Mouse (Mus musculus) urinary bladder, adult 2 months (tissue): ENCODE data around the gene Ltbp1. TPM values are rescaled to one million over a fixed set of nuclear protein-coding genes. Genes with fewer than 3 reads are reported as not detected.

Experiments
- DNase-seq: peaks from one replicate; pipeline ENCODE4 v3.0.0; 2022; ENCODE audit warnings: low spot score
- polyA plus RNA-seq: library from polyadenylated mRNA; depleted of rRNA; stranded (reverse); fragments of >200 nt; gene quantifications from 2 replicates; pipeline ENCODE4 v1.2.3, GENCODE M21; 2012

Gene Ltbp1
- polyA plus RNA-seq, 1 experiment = 26.4 TPM

GRCm38 (mm10) chr17:75172685-75173205 lies 167.4 kb downstream of the Ltbp1 start:
- DNase-seq = no peak

DNA sequence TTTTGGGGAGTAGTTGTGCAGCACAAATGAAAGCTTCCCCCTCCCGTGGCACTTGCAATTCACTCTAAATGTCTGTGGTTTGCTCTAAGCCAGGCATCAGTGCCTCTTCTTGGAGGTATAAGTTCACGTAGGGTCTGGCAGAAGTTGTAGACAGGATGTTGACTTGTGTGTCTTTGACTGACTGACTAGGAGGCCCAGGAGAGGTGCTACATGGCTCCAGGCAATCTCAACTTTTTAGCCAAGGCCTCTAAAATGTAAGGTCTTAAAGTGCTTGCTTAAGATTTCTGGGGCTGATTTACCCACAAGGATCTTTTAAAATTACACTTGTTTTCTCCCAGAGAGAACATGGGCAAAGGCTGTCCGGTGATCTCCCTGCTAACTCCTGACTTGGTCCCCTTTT lies 169.1 kb downstream of the Ltbp1 start:
- no peak for DNase-seq

DNA sequence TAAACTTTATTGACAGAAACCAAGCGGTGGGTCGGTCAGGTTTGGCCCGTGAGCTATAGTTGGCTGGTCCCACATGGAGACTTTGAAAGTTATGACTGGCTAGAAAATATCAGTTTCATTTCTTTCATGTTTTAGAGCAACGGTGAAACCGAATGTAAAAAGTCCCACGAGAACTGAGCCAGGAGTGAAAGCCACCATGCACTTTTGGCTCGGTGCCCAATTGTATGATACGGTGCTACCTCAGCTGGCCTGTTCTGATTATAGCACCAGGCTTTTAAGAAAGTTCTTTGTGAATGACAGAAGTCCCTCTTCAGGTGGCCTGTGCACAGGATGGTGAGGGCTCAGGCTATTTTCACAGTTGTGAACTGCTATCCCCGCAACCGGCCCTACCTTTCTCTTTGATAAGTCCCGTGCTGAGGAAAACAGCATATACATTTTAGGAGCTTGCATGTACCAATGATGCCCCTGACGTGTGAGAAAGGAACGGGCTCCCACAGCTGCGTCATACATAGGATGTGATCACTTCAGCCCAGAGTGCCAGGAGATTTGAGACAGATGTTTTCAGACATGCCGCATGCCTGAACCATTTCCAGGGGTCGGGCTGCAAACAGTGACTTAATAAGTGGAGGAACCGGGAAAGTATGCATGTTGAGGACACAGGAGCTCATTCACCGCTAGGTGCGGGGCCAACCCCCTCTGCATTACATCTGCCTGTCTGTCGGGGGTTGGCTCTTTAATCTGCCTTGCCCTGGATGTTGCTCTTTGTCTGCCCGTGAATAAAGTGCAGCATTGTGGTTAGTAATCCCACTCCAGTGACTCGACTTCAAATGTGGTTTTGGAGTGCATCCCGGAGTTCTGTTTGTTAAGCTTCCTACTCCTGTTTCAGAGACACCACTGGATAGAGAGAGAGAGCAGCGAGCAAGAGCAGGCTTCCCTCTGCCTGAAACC lies 172.8 kb downstream of the Ltbp1 start:
- no peak for DNase-seq

- DNase-seq = no peak
These were observed 173.6 kb downstream of the Ltbp1 start for GRCm38 (mm10) chr17:75179001-75179400.

DNA sequence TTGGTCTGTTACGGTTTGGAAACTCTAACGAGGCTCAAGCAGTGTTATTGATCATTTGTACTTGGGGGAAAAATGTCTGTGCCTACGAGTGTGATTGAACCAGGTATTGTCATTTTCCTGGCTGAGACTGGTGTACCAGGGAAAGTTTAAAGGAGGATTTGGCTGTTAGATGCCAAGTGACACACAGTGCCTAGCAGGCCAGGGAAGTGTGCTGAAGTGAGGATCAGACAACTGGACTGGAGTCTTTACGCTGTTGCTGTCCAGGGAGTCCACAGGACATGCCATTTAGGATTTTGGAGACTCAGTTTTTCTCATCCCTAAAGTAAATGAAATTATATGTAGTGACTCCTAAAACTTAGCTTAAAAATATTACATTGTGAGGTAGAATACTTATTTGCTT lies 174.9 kb downstream of the Ltbp1 start:
- no peak for DNase-seq

DNA sequence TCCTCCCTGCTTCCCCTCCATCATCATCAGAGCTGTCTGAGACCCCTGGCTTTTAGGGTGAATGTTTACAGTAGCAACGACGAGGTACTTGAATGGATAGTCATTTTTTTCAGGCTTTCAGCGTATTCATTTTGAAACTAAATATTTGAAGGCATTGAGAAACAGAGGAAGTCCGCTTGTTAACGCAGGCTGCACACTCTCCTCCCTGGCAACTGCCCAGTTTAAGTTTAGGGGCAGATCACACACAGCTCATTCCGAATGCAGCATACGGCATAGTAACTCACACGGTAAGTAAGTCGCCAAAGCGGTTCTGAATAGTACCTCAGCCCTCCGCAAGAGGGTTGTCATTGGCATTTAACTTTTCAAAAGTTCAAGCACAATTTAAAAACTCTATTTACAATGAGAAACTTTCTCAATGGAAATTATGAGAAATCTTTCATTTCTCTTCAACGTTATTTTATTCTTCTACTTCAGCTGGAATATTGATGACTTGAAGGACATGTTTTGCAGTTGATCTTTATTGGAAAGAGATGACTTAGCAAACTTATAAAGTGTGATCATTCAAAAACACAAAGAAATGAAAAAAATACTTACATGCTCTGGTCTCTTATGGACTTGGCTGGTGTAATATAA lies 175.7 kb downstream of the Ltbp1 start:
- DNase-seq = no peak

- DNase-seq = no peak
These were observed 177.1 kb downstream of the Ltbp1 start for GRCm38 (mm10) chr17:75182319-75183001.

GRCm38 (mm10) chr17:75186732-75187509 lies 181.6 kb downstream of the Ltbp1 start:
- DNase-seq = no peak

- DNase-seq = no peak
These were observed 191.6 kb downstream of the Ltbp1 start for GRCm38 (mm10) chr17:75196952-75197351.

DNA sequence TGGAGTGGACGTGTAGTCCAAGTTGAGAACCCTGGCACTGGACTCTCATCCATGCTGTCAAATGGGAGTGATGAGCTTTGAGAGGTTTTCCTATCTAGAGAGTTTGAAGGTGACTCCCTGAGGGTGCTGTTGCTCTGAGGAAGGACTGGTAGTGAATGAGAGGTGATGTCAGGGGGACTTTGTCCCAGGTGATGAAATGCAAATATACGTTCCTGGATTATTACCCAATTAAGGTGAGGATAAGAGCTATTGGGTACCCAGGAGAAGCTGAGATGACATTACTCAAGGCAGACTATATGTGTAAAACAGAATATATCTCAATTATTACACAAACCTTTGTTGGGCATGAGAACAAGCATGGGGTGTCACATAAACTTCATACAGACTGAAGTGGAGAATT lies 193.4 kb downstream of the Ltbp1 start:
- no peak for DNase-seq

- no peak for DNase-seq
These were observed 194.3 kb downstream of the Ltbp1 start for GRCm38 (mm10) chr17:75199694-75200093.

GRCm38 (mm10) chr17:75202314-75202713 lies 196.9 kb downstream of the Ltbp1 start:
- DNase-seq = no peak

DNA sequence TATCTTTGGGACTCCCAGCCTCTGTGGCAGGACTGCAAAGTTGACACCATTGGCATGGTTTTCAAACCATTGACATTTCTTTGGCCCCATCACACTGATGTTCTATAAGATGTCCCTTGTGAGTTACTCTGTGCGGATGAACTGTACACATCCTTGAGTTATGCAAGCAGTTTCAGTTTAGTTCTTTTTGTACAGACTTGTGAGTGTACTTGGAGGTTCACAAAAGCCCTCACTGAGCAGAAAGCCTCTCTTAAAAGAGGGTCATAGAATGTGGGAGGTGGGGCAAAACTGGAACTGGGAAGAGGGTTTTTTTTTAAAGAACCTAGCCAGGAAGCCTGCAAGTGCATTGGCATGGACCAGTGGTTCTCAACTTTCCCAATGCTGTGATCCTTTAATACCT lies 198.7 kb downstream of the Ltbp1 start:
- DNase-seq = no peak

GRCm38 (mm10) chr17:75206281-75206680 lies 200.9 kb downstream of the Ltbp1 start:
- no peak for DNase-seq

DNA sequence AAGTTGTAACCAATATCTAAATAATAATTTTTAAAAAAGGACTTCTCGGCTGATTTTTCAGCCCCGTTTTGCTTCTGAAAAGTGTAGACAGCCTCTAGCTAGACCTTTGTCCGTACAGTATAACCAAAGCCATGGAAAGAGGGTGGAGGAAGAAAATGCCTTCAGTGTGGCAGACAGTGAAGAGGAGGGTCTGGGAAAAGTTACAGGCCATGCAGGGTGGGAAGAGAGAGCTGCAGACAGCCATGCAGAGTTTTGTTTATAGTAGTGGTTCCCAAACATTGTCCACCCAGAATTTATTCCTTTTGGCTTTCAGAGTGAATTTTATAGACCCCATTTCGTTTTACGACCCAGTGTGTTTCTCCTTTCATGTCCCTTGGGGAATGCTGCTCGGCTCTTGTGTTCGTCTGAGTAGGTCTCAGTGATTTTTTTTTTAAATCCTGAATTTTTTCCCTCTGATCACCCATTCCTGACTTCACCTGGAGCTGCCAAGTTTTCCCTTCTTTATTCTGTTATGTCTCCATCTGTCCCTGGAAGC lies 202.9 kb downstream of the Ltbp1 start:
- DNase-seq = no peak

DNA sequence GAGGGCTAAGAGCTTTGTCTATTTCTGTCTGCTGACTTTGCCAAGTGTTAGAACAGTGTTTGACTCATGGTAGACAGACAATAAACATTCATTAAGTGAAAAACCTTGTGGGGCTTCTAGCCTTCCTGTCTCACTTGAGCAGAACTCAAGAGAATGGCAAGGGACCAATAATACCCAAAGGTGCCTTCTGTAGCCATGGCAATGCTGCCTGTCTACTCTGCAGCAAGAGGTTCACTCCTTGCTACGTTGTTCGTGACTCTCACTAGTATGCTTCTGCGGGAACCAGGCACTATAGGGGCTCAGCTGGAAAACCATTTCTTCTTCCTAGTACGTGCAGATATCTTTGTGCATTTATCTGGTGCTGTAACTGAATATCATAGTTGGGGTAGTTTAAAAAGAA lies 205.2 kb downstream of the Ltbp1 start:
- DNase-seq = no peak

- DNase-seq = no peak
These were observed 211.0 kb downstream of the Ltbp1 start for GRCm38 (mm10) chr17:75216362-75216761.

- DNase-seq = no peak
These were observed 213.3 kb downstream of the Ltbp1 start for GRCm38 (mm10) chr17:75218700-75219099.

DNA sequence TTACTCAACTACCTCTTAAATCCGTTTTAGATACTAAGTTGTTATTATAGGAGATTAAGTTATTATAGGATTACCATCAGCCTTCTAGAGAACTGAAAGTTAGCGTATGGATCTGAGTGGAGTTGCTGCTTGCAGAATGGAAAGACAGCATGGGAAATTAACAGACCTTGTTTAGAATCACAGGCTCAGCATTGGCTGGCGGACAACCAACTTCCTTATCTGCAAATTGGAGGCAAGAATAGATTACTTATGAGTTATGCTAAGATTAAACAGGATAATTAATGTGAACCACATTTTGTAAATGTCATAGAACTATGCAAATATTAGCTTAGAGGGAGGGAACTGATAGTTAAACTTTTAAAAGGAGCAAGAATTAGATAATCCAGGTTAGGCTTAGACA lies 223.0 kb downstream of the Ltbp1 start:
- no peak for DNase-seq

DNA sequence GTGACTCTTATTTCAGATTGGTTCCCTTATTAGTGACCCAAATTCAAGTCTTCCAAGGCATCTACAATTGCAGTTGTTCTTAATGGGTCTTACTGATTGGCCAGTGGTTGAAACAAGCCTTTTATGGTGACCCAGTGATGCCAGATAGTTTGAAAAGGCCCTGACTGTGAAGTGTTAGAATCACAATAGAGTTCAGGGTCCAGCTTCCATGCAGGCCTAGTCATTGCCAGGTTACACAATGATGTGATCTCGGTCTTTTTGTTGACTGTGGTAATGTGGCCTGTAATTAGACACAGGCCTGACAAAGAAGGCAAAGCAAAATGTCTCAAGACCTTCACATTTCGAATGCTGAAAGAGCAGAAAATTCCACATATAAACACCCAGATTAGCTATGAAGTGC lies 227.8 kb downstream of the Ltbp1 start:
- DNase-seq = no peak

- no peak for DNase-seq
These were observed 228.6 kb downstream of the Ltbp1 start for GRCm38 (mm10) chr17:75233923-75234322.
